Mouse (Mus musculus) hindbrain, embryonic 15.5 days (tissue): ENCODE results near the gene Cstf2t. TPM values are rescaled to one million over a fixed set of nuclear protein-coding genes. Genes with fewer than 3 reads are reported as not detected.

Experiments used
- ATAC-seq: fragments of 200-750 bp; cut with Nextera tagmentation; 2 replicates; pipeline ENCODE4 v1.8.0; 2017; ENCODE audit warnings: low read depth, moderate number of reproducible peaks, moderate TSS enrichment; ENCODE audit not compliant: low FRiP score
- H3K27ac ChIP-seq: fragments of 300-500 bp; sonication (generic); replicated peaks from 2 replicates; pipeline ENCODE4 v1.5.1; 2015; ENCODE audit warnings: mild to moderate bottlenecking, inconsistent platforms
- H3K27me3 ChIP-seq: fragments of 300-500 bp; sonication (generic); 2 replicates; pipeline ENCODE4 v1.6.1; 2015; ENCODE audit warnings: control low read depth, inconsistent platforms
- H3K36me3 ChIP-seq: fragments of 300-500 bp; sonication (generic); 2 replicates; pipeline ENCODE4 v1.6.1; 2015; ENCODE audit warnings: control low read depth, inconsistent platforms
- H3K4me1 ChIP-seq: fragments of 300-500 bp; sonication (generic); replicated peaks from 2 replicates; pipeline ENCODE4 v1.6.1; 2015; ENCODE audit warnings: control low read depth, inconsistent platforms
- H3K4me2 ChIP-seq: fragments of 300-500 bp; sonication (generic); 2 replicates; pipeline ENCODE4 v1.6.1; 2015; ENCODE audit warnings: moderate library complexity, mild to moderate bottlenecking, inconsistent platforms
- H3K4me3 ChIP-seq: fragments of 300-500 bp; sonication (generic); 2 replicates; pipeline ENCODE4 v1.5.1; 2015; ENCODE audit warnings: mild to moderate bottlenecking, inconsistent platforms
- H3K9ac ChIP-seq: fragments of 300-500 bp; sonication (generic); 2 replicates; pipeline ENCODE4 v1.6.1; 2015; ENCODE audit warnings: inconsistent platforms
- H3K9me3 ChIP-seq: fragments of 300-500 bp; sonication (generic); 2 replicates; pipeline ENCODE4 v1.6.1; 2016; ENCODE audit warnings: control low read depth, inconsistent platforms
- WGBS: fragments of 180-500 bp; shearing (Covaris S2); methylation state at CpG from one replicate; pipeline ENCODE4 v1.1.7; 2015; 5-methylcytosine and 5-hydroxymethylcytosine counted together
- polyA plus RNA-seq: library from polyadenylated mRNA; unstranded; fragments of >200 nt; fragmentation: Nextera tagmentation; extraction: Ambion mirVana; gene quantifications from 2 replicates; pipeline ENCODE4 v1.2.1, GENCODE M21; 2015

The Cstf2t gene
- polyA plus RNA-seq, result 70.9 and 73.6 TPM in 2 replicates

DNA sequence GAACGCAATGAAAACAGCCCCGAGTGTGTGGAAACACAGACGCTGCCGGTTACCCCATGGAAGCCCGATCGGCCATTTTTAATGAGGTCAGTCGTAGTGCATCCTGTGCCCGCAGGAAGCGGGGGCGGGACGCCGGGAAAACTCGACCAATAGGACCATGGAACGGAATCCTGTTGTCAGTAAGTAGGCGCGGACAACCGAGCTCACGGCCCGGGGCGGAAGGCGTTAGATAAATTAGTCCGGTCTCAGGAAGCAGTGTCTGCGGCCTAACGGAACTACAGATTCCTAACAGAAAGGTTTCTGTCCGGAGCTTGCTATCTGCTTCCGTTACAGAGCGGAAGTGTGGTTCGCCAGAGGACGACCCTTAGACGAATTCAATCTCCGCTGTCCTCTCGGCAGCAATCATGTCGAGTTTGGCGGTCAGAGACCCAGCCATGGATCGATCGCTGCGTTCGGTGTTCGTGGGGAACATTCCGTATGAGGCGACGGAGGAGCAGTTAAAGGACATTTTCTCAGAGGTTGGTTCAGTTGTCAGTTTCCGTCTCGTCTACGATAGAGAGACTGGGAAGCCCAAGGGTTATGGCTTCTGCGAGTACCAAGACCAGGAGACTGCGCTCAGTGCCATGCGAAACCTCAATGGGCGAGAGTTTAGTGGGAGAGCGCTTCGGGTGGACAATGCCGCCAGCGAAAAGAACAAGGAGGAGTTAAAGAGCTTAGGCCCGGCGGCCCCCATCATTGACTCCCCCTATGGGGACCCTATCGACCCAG is at the start of gene Cstf2t:
TSS of gene Cstf2t (plus strand) at position 176 of the 768 bp plus-strand sequence.
- Histone ChIP-seq H3K9me3 (no peaks in the 10 kb centered on the region), H3K4me3 (peak within 1 kb of the TSS; percentile 59), H3K4me1 (peaks cover 28% of the 10 kb centered on the region), H3K36me3 (peaks cover 23% of the 10 kb centered on the region), H3K9ac (peak within 1 kb of the TSS; percentile 81), H3K27me3 (no peaks in the 10 kb centered on the region), H3K27ac (peak within 1 kb of the TSS; percentile 86), H3K4me2 (peak within 1 kb of the TSS; percentile 80)
- peak; percentile 100 for ATAC-seq
- 2% methylated on average over 56 of the region's 56 CpGs for WGBS

DNA sequence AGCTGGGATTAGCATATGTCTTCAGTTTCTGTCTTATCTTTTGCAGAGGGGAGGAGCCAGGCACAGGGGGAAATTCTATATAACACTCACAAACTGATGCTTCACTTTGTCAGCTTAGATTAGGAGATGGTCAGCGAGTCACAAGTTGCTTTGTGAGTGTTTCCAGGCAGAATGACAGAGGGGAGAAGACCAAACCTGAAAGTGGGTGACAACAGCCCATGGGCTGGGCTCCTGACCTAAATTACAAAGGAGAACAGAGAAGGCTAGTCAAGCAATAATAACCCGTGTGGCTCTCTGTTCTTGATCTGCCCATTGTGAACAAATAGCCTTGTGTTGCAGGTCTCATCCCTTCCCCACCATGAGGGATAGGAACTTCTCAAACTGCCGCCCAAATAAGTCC is 43.7 kb upstream of the Cstf2t start:
- no peaks in the 10 kb centered on the region for H3K27me3 ChIP-seq
- H3K27ac ChIP-seq, result no peak overlapping the region
- no peaks in the 10 kb centered on the region for H3K4me1 ChIP-seq
- H3K9ac ChIP-seq, result no peak overlapping the region
- H3K4me2 ChIP-seq, result no peak overlapping the region
- no peaks in the 10 kb centered on the region for H3K9me3 ChIP-seq
- no peaks in the 10 kb centered on the region for H3K36me3 ChIP-seq
- 77% methylated on average over 3 of the region's 3 CpGs for WGBS
- no peak for ATAC-seq
- no peak overlapping the region for H3K4me3 ChIP-seq

DNA sequence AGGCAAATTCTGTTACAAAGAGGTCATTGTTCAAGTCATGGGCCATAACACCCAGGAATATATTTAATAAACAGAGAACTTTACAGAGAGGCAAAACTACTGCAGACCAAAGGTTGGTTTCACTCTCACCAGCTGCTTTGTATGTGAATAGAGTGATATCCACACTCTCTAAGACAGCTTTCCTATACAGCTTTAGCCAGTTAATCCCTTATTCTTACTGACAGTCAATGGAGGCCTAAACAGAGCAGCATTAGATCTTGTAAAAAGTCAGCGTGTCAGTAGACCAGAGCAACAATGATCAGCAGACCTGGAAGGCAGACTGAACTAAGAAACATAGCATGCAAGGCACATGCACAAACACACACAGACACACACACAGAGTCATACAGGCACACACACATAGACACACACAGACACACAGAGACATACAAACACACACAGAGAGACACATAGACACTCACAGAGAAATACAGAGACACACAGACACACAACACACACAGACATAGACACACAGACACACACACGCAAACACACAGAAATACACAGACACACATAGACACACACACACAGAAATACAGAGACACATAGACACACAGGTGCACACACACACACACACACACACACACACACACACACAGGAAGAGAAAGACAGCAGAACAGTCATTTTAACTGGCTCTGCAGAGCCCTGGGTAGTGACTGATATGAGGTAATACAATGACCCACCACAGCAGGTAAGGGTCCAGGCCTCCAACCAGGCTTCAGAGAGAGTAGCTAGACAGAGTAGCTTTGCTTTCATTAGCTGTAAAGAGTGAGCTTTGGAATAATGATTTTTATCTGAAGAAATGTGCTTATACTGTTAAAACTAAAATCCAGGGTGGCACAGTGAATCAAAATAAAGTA is 41.4 kb upstream of the Cstf2t start:
- Histone ChIP-seq H3K4me2 (no peak overlapping the region), H3K9ac (no peak overlapping the region), H3K4me3 (no peak overlapping the region), H3K36me3 (no peaks in the 10 kb centered on the region), H3K4me1 (no peaks in the 10 kb centered on the region), H3K27ac (no peak overlapping the region), H3K9me3 (no peaks in the 10 kb centered on the region), H3K27me3 (no peaks in the 10 kb centered on the region)
- WGBS, result 81% methylated on average over 2 of the region's 2 CpGs
- no peak for ATAC-seq

DNA sequence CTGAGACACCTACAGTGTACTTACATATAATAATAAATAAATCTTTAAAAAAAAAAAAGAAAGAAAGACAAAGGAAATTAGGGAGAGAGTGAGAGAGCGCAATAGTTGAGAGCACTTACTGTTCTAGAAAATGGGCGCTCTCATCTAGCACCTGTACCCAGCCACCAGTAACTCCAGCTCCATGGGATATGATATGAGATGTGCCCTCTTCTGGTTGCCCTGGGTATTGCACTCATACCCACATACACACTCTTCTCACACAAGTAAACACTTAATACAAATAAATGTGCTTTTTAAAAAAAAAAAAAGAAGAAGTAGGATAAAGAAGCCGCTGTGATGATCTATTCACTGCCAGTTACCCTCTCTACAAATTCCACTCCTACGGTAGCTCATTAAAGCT is 36.0 kb upstream of the Cstf2t start:
- no peak overlapping the region for H3K4me3 ChIP-seq
- WGBS, result 94% methylated on average over 4 of the region's 4 CpGs
- no peaks in the 10 kb centered on the region for H3K27me3 ChIP-seq
- no peaks in the 10 kb centered on the region for H3K36me3 ChIP-seq
- no peaks in the 10 kb centered on the region for H3K4me1 ChIP-seq
- H3K9me3 ChIP-seq, result no peaks in the 10 kb centered on the region
- H3K27ac ChIP-seq, result no peak overlapping the region
- H3K9ac ChIP-seq, result no peak overlapping the region
- H3K4me2 ChIP-seq, result no peak overlapping the region
- no peak for ATAC-seq

DNA sequence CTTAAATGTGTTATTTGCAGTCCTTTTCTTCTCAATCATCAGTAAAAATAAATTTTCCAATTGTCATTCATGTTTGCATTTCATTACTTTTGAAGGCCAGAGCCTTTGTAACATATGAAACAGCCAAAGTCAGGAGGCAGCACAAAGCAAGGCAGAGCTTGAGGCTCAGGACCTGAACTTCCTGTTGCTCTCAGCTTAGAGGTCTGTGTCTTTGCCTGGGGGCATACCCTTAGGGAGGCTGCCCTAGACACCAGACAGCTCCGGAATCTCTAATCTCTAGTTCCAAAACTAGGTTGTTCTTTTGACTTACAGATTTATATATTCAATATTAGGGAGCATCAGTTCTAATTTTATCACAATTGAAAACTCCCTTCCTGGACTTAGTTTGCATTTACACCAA is 17.9 kb upstream of the Cstf2t start:
- WGBS, result 79% methylated on average over 1 of the region's 1 CpGs

DNA sequence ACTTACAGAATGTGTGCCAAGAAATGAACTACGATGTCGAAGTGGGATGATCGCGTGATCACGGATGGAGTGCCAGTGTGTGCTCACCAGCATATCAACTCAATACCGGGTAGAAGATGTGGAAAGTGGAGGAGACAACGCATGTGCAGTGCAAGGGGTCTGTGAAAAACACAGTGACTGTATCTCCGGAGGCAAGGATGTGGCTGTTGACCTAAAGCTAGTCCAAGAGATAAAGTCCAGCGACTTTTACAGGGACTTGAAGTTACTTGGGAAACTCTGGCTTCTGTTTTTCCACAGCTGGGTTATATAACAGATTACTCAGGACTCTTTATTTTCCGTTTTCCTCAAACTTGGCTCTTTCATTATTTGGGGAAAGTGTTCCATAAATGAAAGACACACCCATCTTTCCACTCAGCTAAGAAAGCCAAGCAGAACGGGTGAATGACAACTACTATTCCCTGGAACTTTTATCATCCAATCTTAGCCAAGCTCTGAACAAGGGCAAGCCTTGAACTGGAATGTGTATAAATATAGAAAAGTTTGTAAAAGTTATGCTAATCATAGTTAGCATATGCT is 17.3 kb upstream of the Cstf2t start:
- Histone ChIP-seq H3K27me3 (no peaks in the 10 kb centered on the region), H3K9me3 (no peaks in the 10 kb centered on the region), H3K4me3 (no peak overlapping the region), H3K36me3 (no peaks in the 10 kb centered on the region), H3K4me1 (no peaks in the 10 kb centered on the region), H3K4me2 (no peak overlapping the region), H3K9ac (no peak overlapping the region), H3K27ac (no peak overlapping the region)
- ATAC-seq, result no peak
- 86% methylated on average over 11 of the region's 11 CpGs for WGBS

More for the DNA sequence above, 17.9 kb upstream of the Cstf2t start:
- Histone ChIP-seq H3K4me1 (no peaks in the 10 kb centered on the region), H3K9me3 (no peaks in the 10 kb centered on the region), H3K9ac (no peak overlapping the region), H3K27ac (no peak overlapping the region), H3K36me3 (no peaks in the 10 kb centered on the region), H3K4me2 (no peak overlapping the region), H3K4me3 (no peak overlapping the region), H3K27me3 (no peaks in the 10 kb centered on the region)
- ATAC-seq, result no peak

DNA sequence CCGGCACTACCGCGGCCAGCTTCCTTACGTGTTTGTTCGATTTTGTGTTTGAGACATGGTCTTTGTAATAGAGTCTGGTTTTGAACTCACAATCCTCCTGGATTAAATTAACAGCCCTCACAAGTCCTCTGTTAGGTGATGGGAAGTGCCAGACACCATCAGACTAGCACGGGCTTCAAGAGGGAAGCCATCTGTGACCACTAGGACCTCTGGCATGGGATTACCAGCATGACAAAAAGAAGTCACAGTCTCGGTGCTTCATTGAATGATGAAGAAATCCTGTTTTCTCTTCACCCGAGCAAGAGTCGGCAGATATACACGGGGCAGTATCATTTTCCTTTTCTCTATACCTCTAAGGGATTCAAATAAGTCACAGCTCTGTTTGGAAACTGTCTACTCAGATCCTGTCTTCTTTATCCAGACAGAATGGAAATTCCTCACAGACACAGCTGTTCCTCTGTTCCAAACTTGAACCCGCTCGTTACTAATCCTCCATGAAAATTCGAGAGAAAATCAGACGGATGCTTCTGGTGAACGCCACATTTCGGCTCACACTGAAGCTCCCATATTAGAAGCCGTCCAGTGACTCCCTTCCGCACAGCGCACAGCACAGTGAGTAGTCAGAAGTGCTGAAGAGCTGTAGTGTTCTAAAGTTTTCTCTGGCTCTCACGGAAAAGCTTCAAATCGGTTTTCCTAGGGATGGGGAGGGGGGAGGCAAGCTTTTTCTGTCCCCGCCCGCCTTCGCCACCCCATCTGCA is 8.5 kb upstream of the Cstf2t start:
- Histone ChIP-seq H3K9ac (no peak overlapping the region), H3K4me2 (peak overlapping the region; percentile 46), H3K36me3 (no peaks in the 10 kb centered on the region), H3K4me3 (peak overlapping the region; percentile 11; the same call in 1 of the 2 replicates), H3K9me3 (no peaks in the 10 kb centered on the region), H3K4me1 (peaks cover 11% of the 10 kb centered on the region), H3K27ac (peak overlapping the region; percentile 22), H3K27me3 (no peaks in the 10 kb centered on the region)
- ATAC-seq, result peak; percentile 69
- 39% methylated on average over 24 of the region's 24 CpGs for WGBS

DNA sequence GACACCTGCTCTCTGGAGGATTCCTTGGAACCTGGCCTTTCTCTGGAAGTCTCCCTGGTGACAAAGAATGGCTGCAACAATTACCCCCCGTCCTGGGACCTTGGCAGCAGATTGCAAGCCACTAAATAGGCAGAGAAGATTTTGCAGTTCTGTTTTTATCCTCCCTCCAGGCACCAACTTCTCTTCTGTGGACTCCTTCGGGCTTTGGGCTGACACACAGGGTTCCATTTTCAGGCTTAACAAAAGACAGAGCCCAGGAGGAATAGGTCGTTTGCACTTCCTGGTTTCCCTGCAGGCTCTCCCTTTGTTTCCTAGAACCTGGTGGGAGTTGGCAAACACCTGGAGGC is 7.9 kb upstream of the Cstf2t start:
- H3K4me1 ChIP-seq, result peaks cover 11% of the 10 kb centered on the region
- WGBS, result 7% methylated on average over 3 of the region's 3 CpGs
- no peaks in the 10 kb centered on the region for H3K36me3 ChIP-seq
- H3K4me2 ChIP-seq, result peak overlapping the region; percentile 46
- 0 out of 2 replicates have a peak, but pooled peaks have one; percentile 45 for ATAC-seq
- H3K27me3 ChIP-seq, result no peaks in the 10 kb centered on the region
- peak overlapping the region; percentile 22 for H3K27ac ChIP-seq
- no peaks in the 10 kb centered on the region for H3K9me3 ChIP-seq
- peak overlapping the region; percentile 11; the same call in 1 of the 2 replicates for H3K4me3 ChIP-seq
- H3K9ac ChIP-seq, result no peak overlapping the region

DNA sequence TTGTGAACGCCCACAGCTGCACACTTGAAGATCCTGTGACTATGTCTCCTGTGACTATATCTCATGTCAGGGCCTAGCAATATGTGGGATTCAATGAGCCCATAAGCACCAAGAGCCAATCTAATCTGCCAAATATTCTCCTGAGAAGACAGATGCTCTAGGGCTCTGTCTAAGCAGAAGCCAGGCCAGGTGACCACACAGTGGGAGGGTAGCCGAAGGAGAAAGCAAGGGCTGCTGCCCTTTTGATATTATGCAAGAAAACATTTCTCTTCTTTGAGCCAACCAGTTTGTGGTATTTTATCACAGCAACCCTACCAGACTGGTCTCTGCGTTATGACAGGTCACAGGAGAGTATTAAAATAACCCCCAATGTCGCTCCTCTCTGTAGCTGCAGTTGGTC is 6.5 kb upstream of the Cstf2t start:
- Histone ChIP-seq H3K4me3 (no peak overlapping the region), H3K4me2 (no peak overlapping the region), H3K27ac (no peak overlapping the region), H3K27me3 (no peaks in the 10 kb centered on the region), H3K36me3 (no peaks in the 10 kb centered on the region), H3K9ac (no peak overlapping the region), H3K9me3 (no peaks in the 10 kb centered on the region), H3K4me1 (peaks cover 11% of the 10 kb centered on the region)
- 80% methylated on average over 4 of the region's 4 CpGs for WGBS
- ATAC-seq, result no peak

DNA sequence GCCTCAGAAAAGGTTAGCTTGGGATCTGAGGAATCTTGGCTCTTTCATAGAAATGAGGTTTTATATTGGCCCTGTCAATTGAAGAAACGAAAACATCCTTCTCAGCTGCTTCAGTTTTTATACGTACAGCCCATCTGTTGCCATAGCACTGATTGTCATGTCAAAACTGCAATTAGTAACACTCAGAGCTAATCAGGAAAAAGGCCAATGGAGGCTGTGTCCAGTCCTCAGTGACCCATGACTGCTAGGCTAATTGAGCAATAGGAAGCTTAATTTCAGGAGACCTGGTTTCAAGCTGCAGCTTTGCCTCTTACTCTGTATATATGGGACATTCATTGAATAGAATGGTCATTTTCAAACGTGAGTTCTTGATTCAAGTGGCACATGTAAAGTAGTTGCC is 4.4 kb upstream of the Cstf2t start:
- H3K4me2 ChIP-seq, result no peak overlapping the region
- no peaks in the 10 kb centered on the region for H3K36me3 ChIP-seq
- H3K9ac ChIP-seq, result no peak overlapping the region
- H3K4me3 ChIP-seq, result no peak overlapping the region
- no peaks in the 10 kb centered on the region for H3K27me3 ChIP-seq
- WGBS, result 57% methylated on average over 3 of the region's 3 CpGs
- H3K9me3 ChIP-seq, result no peaks in the 10 kb centered on the region
- peaks cover 12% of the 10 kb centered on the region for H3K4me1 ChIP-seq
- no peak for ATAC-seq
- no peak overlapping the region for H3K27ac ChIP-seq

DNA sequence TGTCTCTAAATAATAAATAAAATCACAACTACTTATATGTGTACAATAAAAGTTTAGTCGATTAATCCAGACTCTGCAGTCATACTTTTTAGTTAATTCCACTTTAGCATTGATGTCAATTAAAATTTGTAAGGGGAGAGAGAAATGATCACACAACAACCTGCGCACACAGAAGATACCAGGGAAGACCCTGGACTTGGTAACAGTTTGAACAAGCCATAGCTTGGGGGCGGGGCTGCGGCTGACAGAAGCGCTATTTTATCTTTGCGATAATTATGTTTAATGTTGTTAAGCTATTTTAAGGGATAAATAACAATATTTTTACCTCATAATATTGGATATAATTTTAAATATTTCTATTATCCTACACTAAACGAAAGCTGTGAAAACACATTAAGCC is 411 bp upstream of the Cstf2t start:
- WGBS, result 20% methylated on average over 7 of the region's 7 CpGs
- H3K4me1 ChIP-seq, result peaks cover 28% of the 10 kb centered on the region
- peak; percentile 65 for ATAC-seq
- H3K4me3 ChIP-seq, result peak overlapping the region; percentile 59
- peak overlapping the region; percentile 80 for H3K4me2 ChIP-seq
- H3K9ac ChIP-seq, result peak overlapping the region; percentile 45
- H3K9me3 ChIP-seq, result no peaks in the 10 kb centered on the region
- no peaks in the 10 kb centered on the region for H3K27me3 ChIP-seq
- H3K36me3 ChIP-seq, result peaks cover 23% of the 10 kb centered on the region
- H3K27ac ChIP-seq, result peak overlapping the region; percentile 86
